Mouse (Mus musculus) kidney, adult 2 months (tissue): ENCODE data around the gene Zfp987.
"Not testable (repeated sequence)": the region's sequence is repeated elsewhere in the genome, so short reads cannot be mapped to it uniquely, and the experiment has no call there.

Source experiments
- CTCF ChIP-seq: fragments of 200-500 bp; conservative IDR thresholded peaks from 2 replicates; pipeline ENCODE4 v1.5.1; 2011; ENCODE audit warnings: low read depth, mild to moderate bottlenecking, control low read depth, low read length, moderate library complexity, mixed read lengths; ENCODE audit not compliant: insufficient read depth, insufficient read length
- POLR2A ChIP-seq: fragments of 200-500 bp; IDR thresholded peaks from one replicate; pipeline ENCODE4 v1.6.1; 2011; ENCODE audit warnings: low read depth, low read length, control low read depth

GRCm38 (mm10) chr4:146162893-146163292, 65.8 kb downstream of the Zfp987 start:
- TF ChIP-seq POLR2A, CTCF: not testable (repeated sequence)
